Mouse (Mus musculus): ENCODE measurements around the gene Trpv2. TPM values are rescaled to one million over a fixed set of nuclear protein-coding genes. Genes with fewer than 3 reads are reported as not detected.

Trpv2 gene
- polyA plus RNA-seq, 1 experiment: 4.0 TPM

DNA sequence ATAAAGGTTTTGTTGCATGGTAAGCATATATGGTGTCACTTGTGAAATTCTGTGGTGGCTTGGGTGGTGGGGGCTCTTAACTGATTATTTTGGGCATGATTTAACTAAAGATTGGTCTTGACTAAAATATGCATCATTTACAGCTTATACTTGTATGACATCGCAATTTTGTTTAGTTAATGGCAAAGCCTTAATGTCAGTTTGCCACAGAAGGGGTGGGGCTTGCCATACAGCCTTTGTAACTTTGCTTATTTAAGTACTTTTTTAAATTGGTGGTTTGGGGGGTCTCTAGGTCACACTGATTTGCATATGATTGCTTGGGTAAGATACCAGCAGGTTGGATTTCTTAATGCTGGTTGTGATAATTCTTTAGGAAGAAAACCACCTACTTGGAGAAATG is 21.1 kb upstream of the Trpv2 start:
- Histone ChIP-seq H3K36me3 (ENCODE audit: control insufficient read depth, insufficient read depth, low read length) (peaks cover 18% of the 10 kb centered on the region), H3K27ac (ENCODE audit: insufficient read depth, low read depth, low read length) (no peak overlapping the region), H3K27me3 (ENCODE audit: control insufficient read depth, insufficient read depth, low read length) (no peaks in the 10 kb centered on the region), H3K4me1 (ENCODE audit: control insufficient read depth, insufficient read depth, insufficient read length, low read length) (peaks cover 9% of the 10 kb centered on the region), H3K4me3 (ENCODE audit: low read depth, low read length) (no peak overlapping the region)
- no peak for TF ChIP-seq POLR2A (IDR thresholded peaks at IDR 0.05; ENCODE audit: low read depth, low read length)
- 2% methylated on average over 1 of the region's 1 CpGs for WGBS

DNA sequence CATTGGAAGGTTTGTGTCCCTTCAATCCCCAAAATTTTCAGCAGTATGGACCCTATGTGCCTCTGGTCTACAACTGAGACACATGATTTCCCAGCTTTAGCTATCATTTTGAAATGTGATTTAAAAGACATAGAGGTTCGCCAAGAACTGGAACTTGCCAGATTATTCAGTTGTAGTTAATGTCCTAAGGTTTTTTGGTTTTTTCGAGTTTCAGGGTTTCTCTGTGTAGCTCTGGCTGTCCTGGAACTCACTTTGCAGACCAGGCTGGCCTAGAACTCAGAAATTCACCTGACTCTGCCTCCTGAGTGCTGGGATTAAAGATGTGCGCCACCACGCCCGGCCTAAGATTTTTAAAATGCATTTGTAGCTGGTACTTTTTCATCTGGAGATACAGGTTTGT is 20.7 kb upstream of the Trpv2 start:
- no peak overlapping the region for H3K27ac ChIP-seq (ENCODE audit: insufficient read depth, low read depth, low read length)
- 37% methylated on average over 5 of the region's 5 CpGs for WGBS

DNA sequence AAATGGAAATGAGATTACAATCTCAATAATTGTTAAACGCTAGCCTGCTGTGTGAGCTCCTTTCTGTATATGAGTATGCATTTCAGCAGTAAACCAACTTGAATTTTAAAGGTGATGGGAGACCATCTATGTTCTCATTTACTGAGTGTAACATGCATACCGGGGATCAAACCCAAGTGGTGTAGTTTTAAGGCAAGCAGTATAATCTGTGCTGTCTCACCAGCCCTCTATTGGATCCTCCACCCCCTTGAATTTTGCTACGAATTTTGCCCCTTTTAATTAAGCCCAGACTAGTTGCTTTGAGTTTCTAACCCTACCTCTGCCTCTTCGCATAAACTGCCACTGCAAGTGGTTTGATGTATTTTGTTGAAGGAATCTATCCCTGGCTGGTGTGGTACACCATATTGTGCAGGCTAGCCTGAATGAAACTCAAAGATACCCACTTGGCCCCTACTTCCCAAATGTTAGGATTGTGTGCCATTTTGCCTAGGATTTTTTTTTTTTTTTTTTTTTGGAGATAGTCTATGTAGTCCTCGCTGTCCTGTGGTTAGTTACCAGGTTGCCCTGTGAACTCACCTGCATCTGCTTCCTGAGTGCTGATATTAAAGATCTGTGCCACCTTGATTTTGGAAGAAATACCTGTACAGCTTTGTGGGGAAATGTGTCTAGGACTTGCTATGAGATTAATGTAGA is 20.0 kb upstream of the Trpv2 start:
- Histone ChIP-seq H3K27me3 (ENCODE audit: control insufficient read depth, insufficient read depth, low read length) (no peaks in the 10 kb centered on the region), H3K36me3 (ENCODE audit: control insufficient read depth, insufficient read depth, low read length) (peaks cover 18% of the 10 kb centered on the region), H3K4me1 (ENCODE audit: control insufficient read depth, insufficient read depth, insufficient read length, low read length) (peaks cover 14% of the 10 kb centered on the region), H3K27ac (ENCODE audit: insufficient read depth, low read depth, low read length) (no peak overlapping the region), H3K4me3 (ENCODE audit: low read depth, low read length) (no peak overlapping the region)
- TF ChIP-seq POLR2A (IDR thresholded peaks at IDR 0.05; ENCODE audit: low read depth, low read length): no peak
- TF ChIP-seq CTCF (IDR thresholded peaks at IDR 0.05; ENCODE audit: extremely low read depth, insufficient read length, insufficient replicate concordance, low read depth, low read length): no peak
- 31% methylated on average over 5 of the region's 5 CpGs for WGBS

More for the DNA sequence above, 20.7 kb upstream of the Trpv2 start:
- H3K27me3 ChIP-seq (ENCODE audit: control insufficient read depth, insufficient read depth, low read length): no peaks in the 10 kb centered on the region
- TF ChIP-seq POLR2A (IDR thresholded peaks at IDR 0.05; ENCODE audit: low read depth, low read length) (no peak), CTCF (IDR thresholded peaks at IDR 0.05; ENCODE audit: extremely low read depth, insufficient read length, insufficient replicate concordance, low read depth, low read length) (no peak)
- H3K36me3 ChIP-seq (ENCODE audit: control insufficient read depth, insufficient read depth, low read length): peaks cover 18% of the 10 kb centered on the region
- peaks cover 10% of the 10 kb centered on the region for H3K4me1 ChIP-seq (ENCODE audit: control insufficient read depth, insufficient read depth, insufficient read length, low read length)
- H3K4me3 ChIP-seq (ENCODE audit: low read depth, low read length): peak overlapping the region; percentile 30; the same call in 1 of the 2 replicates

DNA sequence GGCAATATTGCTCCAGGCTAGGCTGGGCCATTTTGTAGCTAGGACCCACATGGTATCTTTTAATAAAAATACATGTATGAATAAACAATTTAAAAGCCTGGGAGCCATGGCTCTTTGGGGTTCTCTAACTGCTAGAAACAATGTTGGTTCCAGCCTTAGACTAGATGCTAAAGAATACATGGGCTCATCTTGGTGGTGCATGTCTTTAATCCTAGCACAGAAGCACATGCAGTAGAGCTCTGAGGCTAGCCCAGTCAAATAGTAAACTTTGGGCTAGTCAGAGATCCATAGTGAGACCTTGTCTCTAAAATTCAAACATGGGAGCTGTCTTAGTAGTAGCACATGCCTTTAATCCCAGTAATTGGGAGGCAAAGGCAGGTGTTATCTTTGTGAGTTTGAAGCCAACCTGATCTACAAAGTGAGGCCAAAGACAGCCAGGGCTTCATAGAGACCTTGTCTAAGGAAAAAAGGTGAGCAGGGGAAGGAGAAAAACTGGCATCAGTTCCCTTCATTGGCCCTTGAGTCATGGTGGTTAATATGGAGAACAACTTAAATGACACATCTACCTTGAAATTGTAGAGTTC is 19.3 kb upstream of the Trpv2 start:
- Histone ChIP-seq H3K4me3 (ENCODE audit: low read depth, low read length) (no peak overlapping the region), H3K36me3 (ENCODE audit: control insufficient read depth, insufficient read depth, low read length) (peaks cover 18% of the 10 kb centered on the region), H3K4me1 (ENCODE audit: control insufficient read depth, insufficient read depth, insufficient read length, low read length) (peaks cover 14% of the 10 kb centered on the region), H3K27me3 (ENCODE audit: control insufficient read depth, insufficient read depth, low read length) (no peaks in the 10 kb centered on the region), H3K27ac (ENCODE audit: insufficient read depth, low read depth, low read length) (0 out of 2 replicates have a peak overlapping the region, but pooled peaks have one; percentile 21)
- no peak for TF ChIP-seq CTCF (IDR thresholded peaks at IDR 0.05; ENCODE audit: extremely low read depth, insufficient read length, insufficient replicate concordance, low read depth, low read length)
- TF ChIP-seq POLR2A (IDR thresholded peaks at IDR 0.05; ENCODE audit: low read depth, low read length): no peak

DNA sequence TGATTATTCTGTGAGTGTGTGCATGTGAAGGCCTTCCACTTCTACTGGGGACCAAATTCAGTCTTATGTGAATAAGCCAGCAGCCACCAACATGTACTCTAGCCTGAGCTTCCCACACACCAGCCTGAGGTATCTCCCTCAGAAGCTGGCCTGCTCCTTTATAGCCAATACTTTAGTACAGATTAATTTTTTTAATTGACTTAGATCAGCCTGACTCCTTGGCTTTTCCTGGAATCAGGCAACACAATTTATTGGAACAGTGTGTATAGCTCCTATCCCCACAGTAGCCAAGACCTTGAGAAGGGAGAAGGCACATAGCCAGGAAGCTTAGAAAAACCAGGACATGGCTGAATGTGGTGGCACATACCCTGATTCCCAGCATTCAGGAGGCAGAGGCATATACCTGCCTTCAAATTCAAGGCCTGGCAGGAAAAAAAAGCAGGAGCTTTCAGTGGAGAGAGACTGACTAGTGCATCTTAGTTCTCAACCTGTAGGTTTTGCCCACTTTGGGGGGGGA is 18.3 kb upstream of the Trpv2 start:
- H3K27me3 ChIP-seq (ENCODE audit: control insufficient read depth, insufficient read depth, low read length): no peaks in the 10 kb centered on the region
- no peak overlapping the region for H3K4me3 ChIP-seq (ENCODE audit: low read depth, low read length)
- H3K27ac ChIP-seq (ENCODE audit: insufficient read depth, low read depth, low read length): 0 out of 2 replicates have a peak overlapping the region, but pooled peaks have one; percentile 1
- H3K36me3 ChIP-seq (ENCODE audit: control insufficient read depth, insufficient read depth, low read length): peaks cover 18% of the 10 kb centered on the region
- peaks cover 14% of the 10 kb centered on the region for H3K4me1 ChIP-seq (ENCODE audit: control insufficient read depth, insufficient read depth, insufficient read length, low read length)
- TF ChIP-seq POLR2A (IDR thresholded peaks at IDR 0.05; ENCODE audit: low read depth, low read length): no peak
- no peak for TF ChIP-seq CTCF (IDR thresholded peaks at IDR 0.05; ENCODE audit: extremely low read depth, insufficient read length, insufficient replicate concordance, low read depth, low read length)

DNA sequence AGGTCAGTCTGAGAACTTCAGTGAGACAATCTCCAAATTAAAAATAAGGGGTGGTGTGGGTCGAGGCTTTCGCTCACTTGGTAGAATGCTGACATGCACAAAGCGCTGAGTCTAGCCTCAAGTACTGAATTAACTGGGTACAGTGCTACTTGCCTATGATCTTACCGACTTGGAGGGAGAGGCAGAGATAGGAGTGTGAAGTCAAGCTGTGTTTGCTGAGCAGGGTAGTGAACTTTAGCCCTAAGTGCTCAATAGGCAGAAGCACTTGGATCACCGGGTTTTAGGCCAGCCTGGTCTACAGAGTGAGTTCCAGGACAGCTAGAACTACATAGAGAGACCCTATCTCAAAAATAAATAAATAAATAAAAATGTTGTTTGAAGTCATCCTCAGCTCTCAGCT is 17.1 kb upstream of the Trpv2 start:
- Histone ChIP-seq H3K36me3 (ENCODE audit: control insufficient read depth, insufficient read depth, low read length) (peaks cover 18% of the 10 kb centered on the region), H3K4me3 (ENCODE audit: low read depth, low read length) (no peak overlapping the region), H3K27ac (ENCODE audit: insufficient read depth, low read depth, low read length) (0 out of 2 replicates have a peak overlapping the region, but pooled peaks have one; percentile 33), H3K27me3 (ENCODE audit: control insufficient read depth, insufficient read depth, low read length) (no peaks in the 10 kb centered on the region), H3K4me1 (ENCODE audit: control insufficient read depth, insufficient read depth, insufficient read length, low read length) (peaks cover 14% of the 10 kb centered on the region)
- TF ChIP-seq CTCF (IDR thresholded peaks at IDR 0.05; ENCODE audit: extremely low read depth, insufficient read length, insufficient replicate concordance, low read depth, low read length) (no peak), POLR2A (IDR thresholded peaks at IDR 0.05; ENCODE audit: low read depth, low read length) (no peak)
- WGBS: 16% methylated on average over 5 of the region's 5 CpGs

DNA sequence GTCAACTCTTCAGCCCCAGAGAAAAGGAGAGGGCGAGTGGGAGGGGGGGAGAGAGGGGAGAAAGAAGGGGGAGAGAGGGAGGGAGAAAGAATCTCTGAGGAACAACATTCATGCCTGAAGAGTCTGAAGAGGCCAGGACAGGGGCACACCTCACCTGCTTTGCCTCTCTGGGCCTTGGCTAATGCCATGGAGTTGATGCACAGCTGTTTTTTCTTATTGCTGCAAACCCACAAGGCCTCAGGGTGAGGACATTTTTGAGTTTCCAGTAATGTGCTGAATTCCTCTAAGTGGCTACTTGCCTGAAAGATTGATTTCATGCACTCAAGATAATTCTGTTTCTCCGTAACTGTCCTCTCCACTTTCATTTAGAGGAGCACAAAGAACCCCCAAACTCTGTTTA is 16.1 kb upstream of the Trpv2 start:
- peaks cover 14% of the 10 kb centered on the region for H3K4me1 ChIP-seq (ENCODE audit: control insufficient read depth, insufficient read depth, insufficient read length, low read length)
- H3K27me3 ChIP-seq (ENCODE audit: control insufficient read depth, insufficient read depth, low read length): no peaks in the 10 kb centered on the region
- peak overlapping the region; percentile 92; the same call in 1 of the 2 replicates for H3K27ac ChIP-seq (ENCODE audit: insufficient read depth, low read depth, low read length)
- no peak overlapping the region for H3K4me3 ChIP-seq (ENCODE audit: low read depth, low read length)
- TF ChIP-seq POLR2A (IDR thresholded peaks at IDR 0.05; ENCODE audit: low read depth, low read length) (no peak), CTCF (IDR thresholded peaks at IDR 0.05; ENCODE audit: extremely low read depth, insufficient read length, insufficient replicate concordance, low read depth, low read length) (no peak)
- 80% methylated on average over 2 of the region's 2 CpGs for WGBS
- H3K36me3 ChIP-seq (ENCODE audit: control insufficient read depth, insufficient read depth, low read length): peaks cover 17% of the 10 kb centered on the region

All from small intestine, adult 2 months (tissue).